Mouse (Mus musculus) heart, embryonic 14.5 days (tissue): ENCODE measurements around the gene Slc35f6. TPM values are rescaled to one million over a fixed set of nuclear protein-coding genes. Genes with fewer than 3 reads are reported as not detected.

Source experiments
- ATAC-seq: fragments of 200-750 bp; cut with Nextera tagmentation; 2 replicates; pipeline ENCODE4 v1.8.0; 2017; ENCODE audit warnings: low read depth, moderate TSS enrichment; ENCODE audit not compliant: insufficient number of reproducible peaks, insufficient read depth, low FRiP score
- H3K27ac ChIP-seq, 2 experiments: fragments of 200-500 bp in 1 of 2; fragments of 300-500 bp in 1 of 2; sonication (generic) in 1 of 2; replicated peaks in 1 of 2; 2 replicates each; pipeline ENCODE4 v1.5.1; 2012 to 2014; ENCODE audit warnings: low read depth in 2 of 2, low read length in 2 of 2, control low read depth in 1 of 2, mild to moderate bottlenecking in 1 of 2, mixed read lengths in 1 of 2; ENCODE audit not compliant: control insufficient read depth in 1 of 2, insufficient read depth in 1 of 2
- H3K27me3 ChIP-seq: fragments of 300-500 bp; sonication (generic); 2 replicates; pipeline ENCODE4 v1.6.1; 2014; ENCODE audit warnings: mild to moderate bottlenecking, low read length, control low read depth; ENCODE audit not compliant: control insufficient read depth, insufficient read depth
- H3K36me3 ChIP-seq: fragments of 300-500 bp; sonication (generic); 2 replicates; pipeline ENCODE4 v1.6.1; 2014; ENCODE audit warnings: mild to moderate bottlenecking, control low read depth, low read length, mixed read lengths; ENCODE audit not compliant: control insufficient read depth, insufficient read depth
- H3K4me1 ChIP-seq, 2 experiments: fragments of 200-500 bp in 1 of 2; fragments of 300-500 bp in 1 of 2; sonication (generic) in 1 of 2; 2 replicates each; pipeline ENCODE4 v1.6.1; 2012 to 2014; ENCODE audit warnings: low read length in 2 of 2, control low read depth in 1 of 2, mixed read lengths in 1 of 2; ENCODE audit not compliant: control insufficient read depth in 2 of 2, insufficient read depth in 2 of 2
- H3K4me2 ChIP-seq: fragments of 300-500 bp; sonication (generic); 2 replicates; pipeline ENCODE4 v1.6.1; 2014; ENCODE audit warnings: mild to moderate bottlenecking, low read length
- H3K4me3 ChIP-seq, 2 experiments: fragments of 200-500 bp in 1 of 2; fragments of 300-500 bp in 1 of 2; sonication (generic) in 1 of 2; 2 replicates each; pipeline ENCODE4 v1.5.1; 2012 to 2014; ENCODE audit warnings: low read length in 2 of 2, mild to moderate bottlenecking in 2 of 2, control low read depth in 1 of 2, low read depth in 1 of 2, moderate library complexity in 1 of 2; ENCODE audit not compliant: control insufficient read depth in 1 of 2, insufficient read depth in 1 of 2
- H3K9ac ChIP-seq: fragments of 300-500 bp; sonication (generic); 2 replicates; pipeline ENCODE4 v1.6.1; 2014; ENCODE audit warnings: mild to moderate bottlenecking, low read length
- H3K9me3 ChIP-seq: fragments of 300-500 bp; sonication (generic); 2 replicates; pipeline ENCODE4 v1.6.1; 2016; ENCODE audit warnings: low read length, control low read depth; ENCODE audit not compliant: control insufficient read depth
- WGBS: fragments of 180-500 bp; shearing (Covaris S2); extraction: QIAGEN DNeasy Blood & Tissue Kit; methylation state at CpG from one replicate; pipeline ENCODE4 v1.1.7; 2014; 5-methylcytosine and 5-hydroxymethylcytosine counted together
- polyA plus RNA-seq: library from polyadenylated mRNA; unstranded; fragments of >200 nt; fragmentation: Nextera tagmentation; extraction: Ambion mirVana; gene quantifications from 2 replicates; pipeline ENCODE4 v1.2.1, GENCODE M21; 2014

Slc35f6 gene
- polyA plus RNA-seq, 1 experiment from 2014 or later: 27.3 TPM

- H3K36me3 ChIP-seq: no peaks in the 10 kb centered on the region
- WGBS: 83% methylated on average over 3 of the region's 3 CpGs
- no peak for ATAC-seq
- H3K27me3 ChIP-seq: peaks cover 15% of the 10 kb centered on the region
- H3K4me1 ChIP-seq: peaks cover 17 to 31% of the 10 kb centered on the region in 2 experiments
- no peaks in the 10 kb centered on the region for H3K9me3 ChIP-seq
- no peak overlapping the region for H3K9ac ChIP-seq
- no peak overlapping the region for H3K4me2 ChIP-seq
- H3K27ac ChIP-seq: 0 out of 4 replicates have a peak overlapping the region, but pooled peaks of 1 of the 2 experiments have one; percentile 19
- no peak overlapping the region for H3K4me3 ChIP-seq
These were observed 22.4 kb upstream of the Slc35f6 start for GRCm38 (mm10) chr5:30625379-30625778.

- H3K4me2 ChIP-seq: no peak overlapping the region
- no peaks in the 10 kb centered on the region for H3K9me3 ChIP-seq
- no peak overlapping the region for H3K9ac ChIP-seq
- peak overlapping the region; percentile 5 to 30; a peak in 2 of 4 replicates for H3K27ac ChIP-seq
- H3K4me3 ChIP-seq: no peak overlapping the region
- H3K4me1 ChIP-seq: peaks cover 21 to 32% of the 10 kb centered on the region in 2 experiments
- 72% methylated on average over 8 of the region's 8 CpGs for WGBS
- ATAC-seq: no peak
- no peaks in the 10 kb centered on the region for H3K36me3 ChIP-seq
- H3K27me3 ChIP-seq: peaks cover 11% of the 10 kb centered on the region
These were observed 21.2 kb upstream of the Slc35f6 start for GRCm38 (mm10) chr5:30626331-30627105.

GRCm38 (mm10) chr5:30628511-30628910 lies 19.2 kb upstream of the Slc35f6 start:
- Histone ChIP-seq H3K4me3 (no peak overlapping the region), H3K27ac (no peak overlapping the region), H3K36me3 (no peaks in the 10 kb centered on the region), H3K4me1 (peaks cover 17 to 26% of the 10 kb centered on the region in 2 experiments), H3K4me2 (no peak overlapping the region), H3K9ac (peak overlapping the region; percentile 8; the same call in 1 of the 2 replicates), H3K27me3 (no peaks in the 10 kb centered on the region), H3K9me3 (no peaks in the 10 kb centered on the region)
- 0 out of 2 replicates have a peak, but pooled peaks have one; percentile 33 for ATAC-seq
- WGBS: 82% methylated on average over 3 of the region's 3 CpGs

- 41% methylated on average over 6 of the region's 6 CpGs for WGBS
- Histone ChIP-seq H3K9ac (no peak overlapping the region), H3K27me3 (no peaks in the 10 kb centered on the region), H3K4me3 (no peak overlapping the region), H3K4me1 (peaks cover 17 to 26% of the 10 kb centered on the region in 2 experiments), H3K4me2 (no peak overlapping the region), H3K9me3 (no peaks in the 10 kb centered on the region), H3K36me3 (no peaks in the 10 kb centered on the region), H3K27ac (no peak overlapping the region)
- ATAC-seq: no peak
These were observed 17.3 kb upstream of the Slc35f6 start for GRCm38 (mm10) chr5:30630401-30630800.

- WGBS: 52% methylated on average over 1 of the region's 1 CpGs
- Histone ChIP-seq H3K27ac (no peak overlapping the region; a peak in 1 of 4 replicates), H3K27me3 (no peaks in the 10 kb centered on the region), H3K4me3 (no peak overlapping the region), H3K9me3 (no peaks in the 10 kb centered on the region), H3K4me1 (peaks cover 9 to 15% of the 10 kb centered on the region in 2 experiments), H3K36me3 (no peaks in the 10 kb centered on the region), H3K4me2 (no peak overlapping the region), H3K9ac (no peak overlapping the region)
- no peak for ATAC-seq
These were observed 15.6 kb upstream of the Slc35f6 start for GRCm38 (mm10) chr5:30632134-30632533.

- no peaks in the 10 kb centered on the region for H3K36me3 ChIP-seq
- H3K27ac ChIP-seq: no peak overlapping the region
- H3K9ac ChIP-seq: no peak overlapping the region
- no peaks in the 10 kb centered on the region for H3K27me3 ChIP-seq
- no peak for ATAC-seq
- H3K9me3 ChIP-seq: no peaks in the 10 kb centered on the region
- 27% methylated on average over 7 of the region's 7 CpGs for WGBS
- no peak overlapping the region for H3K4me3 ChIP-seq
- peaks cover 2 to 6% of the 10 kb centered on the region in 2 experiments; a peak in 2 of 4 replicates for H3K4me1 ChIP-seq
- H3K4me2 ChIP-seq: no peak overlapping the region
These were observed 10.7 kb upstream of the Slc35f6 start for GRCm38 (mm10) chr5:30636994-30637393.

- no peak overlapping the region for H3K4me3 ChIP-seq
- no peaks in the 10 kb centered on the region; a peak in 1 of 4 replicates for H3K4me1 ChIP-seq
- ATAC-seq: no peak
- no peaks in the 10 kb centered on the region for H3K36me3 ChIP-seq
- no peak overlapping the region for H3K4me2 ChIP-seq
- no peak overlapping the region for H3K9ac ChIP-seq
- 1% methylated on average over 6 of the region's 6 CpGs for WGBS
- no peak overlapping the region for H3K27ac ChIP-seq
- H3K27me3 ChIP-seq: no peaks in the 10 kb centered on the region
- H3K9me3 ChIP-seq: no peaks in the 10 kb centered on the region
These were observed 9.7 kb upstream of the Slc35f6 start for GRCm38 (mm10) chr5:30638041-30638440.
